Mouse (Mus musculus): Measurements from ENCODE around the gene Acsl3. TPM values are rescaled to one million over a fixed set of nuclear protein-coding genes. Genes with fewer than 3 reads are reported as not detected.

Gene Acsl3
- polyA plus RNA-seq, 1 experiment from 2014 or later, result 66.9 TPM

DNA sequence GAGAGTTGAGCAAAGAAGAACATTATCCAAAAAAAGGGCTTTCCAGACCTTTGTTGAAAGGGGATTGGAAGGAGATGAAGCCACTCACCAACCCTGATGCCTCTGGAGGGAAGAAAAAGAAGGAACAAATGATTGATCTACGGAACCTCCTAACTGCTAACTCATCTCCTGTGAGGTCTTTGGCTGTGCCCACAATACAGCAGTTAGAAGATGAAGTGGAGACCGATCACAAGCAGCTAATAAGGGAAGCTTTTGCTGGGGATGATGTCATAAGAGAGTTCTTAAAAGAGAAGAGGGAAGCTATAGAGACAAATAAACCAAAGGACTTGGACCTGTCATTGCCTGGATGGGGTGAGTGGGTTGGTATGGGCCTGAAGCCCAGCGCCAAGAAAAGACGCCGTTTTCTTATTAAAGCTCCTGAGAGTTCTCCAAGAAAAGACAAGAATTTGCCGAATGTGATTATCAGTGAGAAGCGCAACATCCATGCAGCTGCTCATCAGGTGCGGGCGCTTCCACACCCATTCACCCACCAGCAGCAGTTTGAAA is 8.4 kb downstream of the Acsl3 start:
- Histone ChIP-seq H3K9ac (ENCODE audit: low read depth, low read length) (no peak overlapping the region), H3K4me2 (no peak overlapping the region), H3K27ac (ENCODE audit: low read depth, low read length) (no peak overlapping the region), H3K4me1 (ENCODE audit: control insufficient read depth, insufficient read depth, low read length) (peaks cover 6% of the 10 kb centered on the region; the same call in 1 of the 2 replicates), H3K36me3 (ENCODE audit: control insufficient read depth, insufficient read depth, low read length) (peaks cover 16% of the 10 kb centered on the region), H3K4me3 (ENCODE audit: low read depth, low read length) (no peak overlapping the region), H3K27me3 (ENCODE audit: control insufficient read depth, insufficient read depth, low read length) (no peaks in the 10 kb centered on the region), H3K9me3 (replicated peaks; ENCODE audit: control insufficient read depth, low read length) (no peaks in the 10 kb centered on the region)
- WGBS (ENCODE audit: insufficient replicate concordance), result 93% methylated on average over 9 of the region's 9 CpGs
- ATAC-seq (replicated peaks; ENCODE audit: insufficient number of reproducible peaks, low FRiP score, low TSS enrichment), result no peak

DNA sequence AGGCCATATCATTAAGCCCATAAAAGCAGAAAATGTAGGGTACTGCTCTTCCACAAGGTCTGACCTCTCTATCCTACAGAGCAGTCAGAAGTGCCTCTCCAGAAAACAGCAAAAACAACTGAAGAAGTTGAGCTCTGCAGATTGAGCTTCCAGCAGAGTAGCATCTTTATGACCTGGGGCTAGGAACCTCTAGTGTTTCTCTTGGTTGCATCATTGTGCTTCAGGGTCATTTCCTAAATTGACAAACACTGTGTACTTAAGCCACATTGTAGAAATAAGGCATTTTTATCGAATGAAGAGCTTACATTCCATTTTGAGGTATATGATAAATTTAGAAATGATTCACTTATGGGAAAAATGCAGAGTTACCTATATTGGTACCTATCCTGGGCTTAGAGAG is 9.0 kb downstream of the Acsl3 start:
- Histone ChIP-seq H3K4me3 (ENCODE audit: low read depth, low read length) (no peak overlapping the region), H3K27ac (ENCODE audit: low read depth, low read length) (no peak overlapping the region), H3K9ac (ENCODE audit: low read depth, low read length) (no peak overlapping the region), H3K9me3 (replicated peaks; ENCODE audit: control insufficient read depth, low read length) (no peaks in the 10 kb centered on the region), H3K4me1 (ENCODE audit: control insufficient read depth, insufficient read depth, low read length) (0 out of 2 replicates have a peak, but pooled peaks cover under 1% of the 10 kb centered on the region), H3K4me2 (no peak overlapping the region), H3K36me3 (ENCODE audit: control insufficient read depth, insufficient read depth, low read length) (peaks cover 16% of the 10 kb centered on the region), H3K27me3 (ENCODE audit: control insufficient read depth, insufficient read depth, low read length) (no peaks in the 10 kb centered on the region)
- ATAC-seq (replicated peaks; ENCODE audit: insufficient number of reproducible peaks, low FRiP score, low TSS enrichment), result no peak
- 82% methylated on average over 1 of the region's 1 CpGs for WGBS (ENCODE audit: insufficient replicate concordance)

DNA sequence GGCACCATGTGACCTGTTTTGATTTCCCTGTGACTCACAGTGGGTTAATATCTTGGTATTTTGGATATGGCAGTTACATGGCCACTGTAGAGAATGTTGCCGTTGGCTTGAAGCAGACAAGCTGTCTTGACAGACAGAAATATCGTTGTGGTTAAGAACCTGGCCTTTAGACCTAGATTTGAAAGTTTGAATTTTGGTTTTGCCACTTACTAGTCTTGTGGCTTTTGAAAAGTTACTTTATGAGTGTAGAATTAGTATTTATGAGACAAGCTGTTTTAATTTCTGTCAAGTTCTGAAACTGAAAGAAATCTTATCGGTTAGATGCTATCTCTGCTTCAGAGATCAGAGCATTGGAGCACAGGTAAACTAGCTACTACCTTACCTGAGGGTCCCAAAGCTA is 24.7 kb downstream of the Acsl3 start:
- WGBS (ENCODE audit: insufficient replicate concordance), result 84% methylated on average over 3 of the region's 3 CpGs
- no peak overlapping the region for H3K4me3 ChIP-seq (ENCODE audit: low read depth, low read length)
- H3K4me2 ChIP-seq, result no peak overlapping the region
- H3K27me3 ChIP-seq (ENCODE audit: control insufficient read depth, insufficient read depth, low read length), result no peaks in the 10 kb centered on the region
- peaks cover 4% of the 10 kb centered on the region; the same call in 1 of the 2 replicates for H3K36me3 ChIP-seq (ENCODE audit: control insufficient read depth, insufficient read depth, low read length)
- ATAC-seq (replicated peaks; ENCODE audit: insufficient number of reproducible peaks, low FRiP score, low TSS enrichment), result no peak
- no peaks in the 10 kb centered on the region for H3K4me1 ChIP-seq (ENCODE audit: control insufficient read depth, insufficient read depth, low read length)
- H3K9me3 ChIP-seq (replicated peaks; ENCODE audit: control insufficient read depth, low read length), result no peaks in the 10 kb centered on the region
- no peak overlapping the region for H3K27ac ChIP-seq (ENCODE audit: low read depth, low read length)
- H3K9ac ChIP-seq (ENCODE audit: low read depth, low read length), result no peak overlapping the region

DNA sequence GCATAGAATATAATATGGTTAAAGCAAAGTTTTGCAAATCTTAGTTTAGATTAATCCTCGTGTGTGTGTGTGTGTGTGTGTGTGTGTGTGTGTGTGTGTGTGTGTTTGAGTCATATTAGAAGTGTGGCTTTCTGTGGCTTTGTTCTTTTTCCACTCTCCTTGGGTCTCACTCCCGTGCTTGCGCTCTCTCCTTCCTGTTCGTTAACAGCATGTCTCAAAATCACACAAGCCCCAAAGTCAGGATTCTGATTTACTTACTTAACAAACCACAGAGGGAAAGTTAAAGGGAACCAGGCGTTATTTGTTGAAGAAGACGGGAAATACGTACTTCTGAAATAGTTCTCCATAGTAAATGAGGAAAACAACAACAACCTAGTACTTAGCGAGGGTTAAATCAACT is 26.5 kb downstream of the Acsl3 start:
- H3K4me1 ChIP-seq (ENCODE audit: control insufficient read depth, insufficient read depth, low read length), result no peaks in the 10 kb centered on the region
- H3K4me3 ChIP-seq (ENCODE audit: low read depth, low read length), result no peak overlapping the region
- no peaks in the 10 kb centered on the region for H3K9me3 ChIP-seq (replicated peaks; ENCODE audit: control insufficient read depth, low read length)
- H3K36me3 ChIP-seq (ENCODE audit: control insufficient read depth, insufficient read depth, low read length), result peaks cover 4% of the 10 kb centered on the region; the same call in 1 of the 2 replicates
- H3K27me3 ChIP-seq (ENCODE audit: control insufficient read depth, insufficient read depth, low read length), result no peaks in the 10 kb centered on the region
- WGBS (ENCODE audit: insufficient replicate concordance), result 91% methylated on average over 8 of the region's 8 CpGs
- no peak overlapping the region for H3K27ac ChIP-seq (ENCODE audit: low read depth, low read length)
- ATAC-seq (replicated peaks; ENCODE audit: insufficient number of reproducible peaks, low FRiP score, low TSS enrichment), result no peak
- no peak overlapping the region for H3K9ac ChIP-seq (ENCODE audit: low read depth, low read length)
- no peak overlapping the region for H3K4me2 ChIP-seq

DNA sequence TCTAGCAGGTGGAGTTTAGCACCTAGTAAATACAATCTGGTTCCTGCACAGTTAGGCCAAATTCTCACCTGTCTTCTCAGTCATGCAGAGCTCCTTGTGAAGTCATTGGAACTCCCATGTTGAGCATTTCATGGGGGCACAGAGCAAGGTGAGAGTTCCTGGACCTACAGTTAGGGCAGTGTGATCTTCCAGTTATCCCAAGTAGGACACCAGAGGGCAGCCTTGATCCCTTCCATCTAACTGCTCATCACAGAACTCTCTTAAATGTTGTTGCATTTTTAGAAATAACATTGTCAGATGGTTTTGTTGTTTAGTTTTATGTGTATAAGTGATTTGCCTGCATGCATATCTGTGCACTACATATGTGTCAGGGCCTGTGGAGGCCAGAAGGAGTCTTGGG is 29.2 kb downstream of the Acsl3 start:
- Histone ChIP-seq H3K9ac (ENCODE audit: low read depth, low read length) (no peak overlapping the region), H3K9me3 (replicated peaks; ENCODE audit: control insufficient read depth, low read length) (no peaks in the 10 kb centered on the region), H3K4me1 (ENCODE audit: control insufficient read depth, insufficient read depth, low read length) (no peaks in the 10 kb centered on the region), H3K4me2 (no peak overlapping the region), H3K27me3 (ENCODE audit: control insufficient read depth, insufficient read depth, low read length) (no peaks in the 10 kb centered on the region), H3K27ac (ENCODE audit: low read depth, low read length) (no peak overlapping the region), H3K36me3 (ENCODE audit: control insufficient read depth, insufficient read depth, low read length) (peaks cover 5% of the 10 kb centered on the region; the same call in 1 of the 2 replicates), H3K4me3 (ENCODE audit: low read depth, low read length) (no peak overlapping the region)
- no peak for ATAC-seq (replicated peaks; ENCODE audit: insufficient number of reproducible peaks, low FRiP score, low TSS enrichment)

DNA sequence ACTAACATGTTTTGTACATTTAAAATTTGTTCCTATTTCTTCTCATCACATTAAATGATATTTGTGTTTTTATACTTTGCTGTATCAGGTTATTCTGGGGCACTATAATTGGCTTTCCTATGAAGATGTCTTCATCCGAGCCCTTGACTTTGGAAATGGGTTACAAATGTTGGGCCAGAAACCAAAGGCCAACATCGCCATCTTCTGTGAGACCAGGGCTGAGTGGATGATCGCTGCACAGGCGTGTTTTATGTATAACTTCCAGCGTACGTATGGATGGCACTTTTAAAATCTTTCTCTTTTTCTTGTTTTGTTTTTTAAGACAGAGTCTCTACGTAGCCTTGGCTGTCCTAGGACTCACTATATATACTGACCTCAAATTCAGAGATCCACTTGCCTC is 30.5 kb downstream of the Acsl3 start:
- no peak overlapping the region for H3K4me2 ChIP-seq
- H3K27me3 ChIP-seq (ENCODE audit: control insufficient read depth, insufficient read depth, low read length), result no peaks in the 10 kb centered on the region
- H3K9ac ChIP-seq (ENCODE audit: low read depth, low read length), result no peak overlapping the region
- no peak for ATAC-seq (replicated peaks; ENCODE audit: insufficient number of reproducible peaks, low FRiP score, low TSS enrichment)
- H3K36me3 ChIP-seq (ENCODE audit: control insufficient read depth, insufficient read depth, low read length), result 0 out of 2 replicates have a peak, but pooled peaks cover 7% of the 10 kb centered on the region
- no peaks in the 10 kb centered on the region for H3K9me3 ChIP-seq (replicated peaks; ENCODE audit: control insufficient read depth, low read length)
- 84% methylated on average over 7 of the region's 7 CpGs for WGBS (ENCODE audit: insufficient replicate concordance)
- H3K27ac ChIP-seq (ENCODE audit: low read depth, low read length), result no peak overlapping the region
- no peaks in the 10 kb centered on the region for H3K4me1 ChIP-seq (ENCODE audit: control insufficient read depth, insufficient read depth, low read length)
- no peak overlapping the region for H3K4me3 ChIP-seq (ENCODE audit: low read depth, low read length)

DNA sequence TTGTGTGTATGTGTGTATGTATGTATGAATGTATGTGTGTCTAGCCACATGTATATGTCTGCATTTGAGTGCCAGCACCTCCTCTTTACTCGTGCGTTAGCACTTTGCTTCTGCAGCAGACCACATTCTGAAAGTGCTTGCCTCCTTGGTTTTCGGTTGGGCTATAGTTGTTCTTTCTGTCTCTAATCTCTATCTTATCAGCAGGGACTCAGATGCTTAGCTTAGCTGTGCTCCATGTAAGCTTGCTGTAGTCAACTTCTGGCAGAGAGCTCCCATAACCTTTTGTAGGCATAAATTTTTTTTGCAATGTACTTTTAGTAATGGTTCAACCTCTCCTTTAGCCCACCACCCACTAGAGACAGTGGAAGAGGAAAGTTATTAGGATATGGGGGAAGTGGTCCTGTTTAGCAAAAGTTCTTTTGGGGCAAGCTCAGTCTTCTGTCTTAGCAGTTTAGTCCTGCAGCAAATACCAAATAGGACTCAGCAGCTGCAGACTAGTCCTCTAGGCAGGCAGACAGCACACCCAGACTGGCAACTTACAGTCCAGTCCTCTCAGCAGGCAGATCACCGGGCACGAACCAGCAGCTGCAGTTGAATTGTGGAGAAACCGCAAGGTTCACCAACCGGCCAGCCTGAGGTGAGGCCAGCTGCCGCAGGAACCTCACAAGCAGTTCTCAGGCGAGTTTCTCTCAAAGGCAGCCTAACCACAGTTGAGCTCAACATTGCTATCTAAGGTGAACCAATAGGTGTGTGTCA is 37.1 kb downstream of the Acsl3 start:
- peaks cover 5% of the 10 kb centered on the region for H3K4me1 ChIP-seq (ENCODE audit: control insufficient read depth, insufficient read depth, low read length)

DNA sequence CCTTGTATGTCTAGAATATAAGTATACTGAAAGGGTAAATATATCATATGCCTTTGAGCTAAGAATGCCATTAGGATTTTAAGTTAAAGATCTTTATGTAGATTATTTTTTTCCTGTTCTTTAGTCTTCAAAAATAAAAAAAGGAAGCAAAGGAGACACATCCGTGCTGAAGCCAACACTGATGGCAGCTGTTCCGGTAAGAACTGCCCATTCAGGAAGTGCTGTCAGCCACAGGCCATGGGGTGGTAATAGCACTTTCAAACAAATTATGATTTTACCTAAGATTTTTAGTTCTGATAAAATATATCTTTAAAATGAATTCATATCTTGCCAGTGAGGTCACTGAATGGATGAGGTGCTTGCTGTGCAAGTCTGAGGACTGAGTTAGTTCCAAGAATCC is 38.7 kb downstream of the Acsl3 start:
- Histone ChIP-seq H3K36me3 (ENCODE audit: control insufficient read depth, insufficient read depth, low read length) (peaks cover 17% of the 10 kb centered on the region), H3K4me3 (ENCODE audit: low read depth, low read length) (no peak overlapping the region), H3K4me2 (no peak overlapping the region), H3K9ac (ENCODE audit: low read depth, low read length) (no peak overlapping the region), H3K27ac (ENCODE audit: low read depth, low read length) (no peak overlapping the region), H3K9me3 (replicated peaks; ENCODE audit: control insufficient read depth, low read length) (no peaks in the 10 kb centered on the region), H3K27me3 (ENCODE audit: control insufficient read depth, insufficient read depth, low read length) (no peaks in the 10 kb centered on the region), H3K4me1 (ENCODE audit: control insufficient read depth, insufficient read depth, low read length) (peaks cover 5% of the 10 kb centered on the region)
- no peak for ATAC-seq (replicated peaks; ENCODE audit: insufficient number of reproducible peaks, low FRiP score, low TSS enrichment)
- WGBS (ENCODE audit: insufficient replicate concordance), result 74% methylated on average over 2 of the region's 2 CpGs

More for the DNA sequence above, 37.1 kb downstream of the Acsl3 start:
- ATAC-seq (replicated peaks; ENCODE audit: insufficient number of reproducible peaks, low FRiP score, low TSS enrichment), result no peak
- Histone ChIP-seq H3K27ac (ENCODE audit: low read depth, low read length) (no peak overlapping the region), H3K9me3 (replicated peaks; ENCODE audit: control insufficient read depth, low read length) (no peaks in the 10 kb centered on the region), H3K4me2 (no peak overlapping the region), H3K4me3 (ENCODE audit: low read depth, low read length) (no peak overlapping the region), H3K36me3 (ENCODE audit: control insufficient read depth, insufficient read depth, low read length) (peaks cover 13% of the 10 kb centered on the region), H3K9ac (ENCODE audit: low read depth, low read length) (no peak overlapping the region), H3K27me3 (ENCODE audit: control insufficient read depth, insufficient read depth, low read length) (no peaks in the 10 kb centered on the region)
- WGBS (ENCODE audit: insufficient replicate concordance), result 71% methylated on average over 9 of the region's 9 CpGs

DNA sequence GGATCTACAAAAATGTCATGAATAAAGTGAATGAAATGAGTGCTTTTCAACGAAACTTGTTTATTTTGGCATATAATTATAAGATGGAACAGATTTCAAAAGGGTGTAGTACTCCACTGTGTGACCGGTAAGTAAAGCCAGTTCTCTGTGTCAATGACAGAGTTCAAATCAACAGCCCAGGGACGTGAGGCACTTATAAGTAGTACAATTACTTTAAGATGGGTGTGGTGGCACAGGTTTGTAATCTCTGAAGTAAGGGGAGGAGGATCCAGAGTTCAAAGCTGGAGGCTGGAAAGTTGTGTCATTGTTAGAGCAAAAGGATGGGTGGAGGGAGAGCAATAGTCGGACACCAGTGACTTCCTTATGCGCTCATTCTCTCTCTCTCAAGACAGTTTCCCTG is 39.3 kb downstream of the Acsl3 start:
- ATAC-seq (replicated peaks; ENCODE audit: insufficient number of reproducible peaks, low FRiP score, low TSS enrichment), result no peak
- no peak overlapping the region for H3K27ac ChIP-seq (ENCODE audit: low read depth, low read length)
- H3K4me3 ChIP-seq (ENCODE audit: low read depth, low read length), result no peak overlapping the region
- H3K36me3 ChIP-seq (ENCODE audit: control insufficient read depth, insufficient read depth, low read length), result peaks cover 22% of the 10 kb centered on the region
- WGBS (ENCODE audit: insufficient replicate concordance), result 89% methylated on average over 5 of the region's 5 CpGs
- H3K27me3 ChIP-seq (ENCODE audit: control insufficient read depth, insufficient read depth, low read length), result no peaks in the 10 kb centered on the region
- no peak overlapping the region for H3K4me2 ChIP-seq
- H3K4me1 ChIP-seq (ENCODE audit: control insufficient read depth, insufficient read depth, low read length), result peaks cover 5% of the 10 kb centered on the region
- no peaks in the 10 kb centered on the region for H3K9me3 ChIP-seq (replicated peaks; ENCODE audit: control insufficient read depth, low read length)
- no peak overlapping the region for H3K9ac ChIP-seq (ENCODE audit: low read depth, low read length)
